23 mouse cellular contexts compared by ENCODE assay signal in the genomic region with DNA sequence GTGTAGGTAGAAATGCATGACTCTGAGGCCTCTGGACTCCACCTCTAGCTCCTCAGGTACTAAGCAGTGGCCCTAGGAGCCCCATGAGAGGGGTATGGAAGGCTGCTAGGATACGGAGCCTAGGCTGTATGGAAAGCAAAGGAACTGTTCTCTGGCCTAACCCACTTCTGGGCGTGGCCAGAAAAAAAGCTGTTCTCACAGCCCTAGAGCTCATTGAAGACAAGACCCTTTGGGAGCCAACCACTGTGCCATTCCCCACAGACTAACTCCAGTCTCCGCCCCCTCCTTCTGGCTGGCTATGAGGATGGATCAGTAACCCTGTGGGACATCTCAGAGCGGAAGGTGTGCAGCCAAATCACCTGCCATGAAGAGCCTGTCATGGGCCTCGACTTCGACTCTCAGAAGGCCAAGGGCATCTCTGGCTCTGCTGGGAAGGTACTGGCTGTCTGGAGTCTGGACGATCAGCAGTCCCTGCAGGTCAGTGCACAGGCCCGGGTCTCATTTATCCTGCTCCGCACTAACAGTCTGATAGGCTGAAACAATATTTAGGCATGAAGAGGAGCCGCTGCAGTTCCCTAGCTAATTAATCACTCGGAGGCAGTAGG. TPM values are rescaled to one million over a fixed set of nuclear protein-coding genes. Genes with fewer than 3 reads are reported as not detected.
DNase-seq lines count a peak whose midpoint lies in the region; ATAC-seq and TF ChIP-seq lines count a peak whose summit lies in the region.
"Had no signal": no experiment of that assay in that cellular context is flagged by ENCODE, and none has a peak within 500 bp of the region (broad histone marks: within the 10 kb centered on the region; RNA-seq: fewer than 3 reads in every experiment).

No protein-coding gene starts in this region.

- H3K27ac ChIP-seq in intestine, embryonic 15.5 days, result no peak overlapping the region
- no peak overlapping the region for H3K27ac ChIP-seq in intestine, postnatal 0 days (ENCODE audit: low read depth, low read length)
- no peak overlapping the region for H3K27ac ChIP-seq in midbrain, embryonic 11.5 days (ENCODE audit: low read depth, low read length)
- no peak overlapping the region for H3K27ac ChIP-seq in midbrain, embryonic 14.5 days (replicated peaks; ENCODE audit: low read depth, low read length)
- no peak overlapping the region for H3K27ac ChIP-seq in neural tube, embryonic 11.5 days (ENCODE audit: low read depth, low read length)
- H3K27ac ChIP-seq: embryonic facial prominence, embryonic 12.5 days had no signal

- TF ChIP-seq CTCF in intestine, postnatal 0 days (IDR thresholded peaks at IDR 0.05; ENCODE audit: low read depth), result no peak

- no peak overlapping the region for H3K9ac ChIP-seq in intestine, embryonic 15.5 days
- H3K9ac ChIP-seq in intestine, postnatal 0 days (ENCODE audit: low read depth, low read length), result no peak overlapping the region
- no peak overlapping the region for H3K9ac ChIP-seq in midbrain, embryonic 11.5 days (ENCODE audit: low read length)
- no peak overlapping the region for H3K9ac ChIP-seq in midbrain, embryonic 14.5 days (replicated peaks; ENCODE audit: low read length)
- no peak overlapping the region; the same call in 1 of the 2 replicates for H3K9ac ChIP-seq in neural tube, embryonic 11.5 days (ENCODE audit: low read length)
- H3K9ac ChIP-seq: embryonic facial prominence, embryonic 12.5 days had no signal

- ATAC-seq in intestine, embryonic 15.5 days, result 0 out of 2 replicates have a peak, but pooled peaks have one; percentile 33
- no peak for ATAC-seq in intestine, postnatal 0 days
- peak; percentile 16; the same call in 1 of the 2 replicates for ATAC-seq in midbrain, embryonic 11.5 days (ENCODE audit: low FRiP score)
- ATAC-seq in midbrain, embryonic 14.5 days (ENCODE audit: low FRiP score, low TSS enrichment), result no peak
- no peak for ATAC-seq in neural tube, embryonic 11.5 days (ENCODE audit: insufficient read depth, low FRiP score, low TSS enrichment)
- ATAC-seq: intestine, embryonic 16.5 days; lung, postnatal 0 days had no signal

- no peak overlapping the region for H3K4me3 ChIP-seq in intestine, embryonic 15.5 days (replicated peaks)
- H3K4me3 ChIP-seq in intestine, postnatal 0 days (ENCODE audit: low read depth, low read length), result no peak overlapping the region
- H3K4me3 ChIP-seq in midbrain, embryonic 11.5 days (ENCODE audit: low read depth, low read length), result no peak overlapping the region
- H3K4me3 ChIP-seq in midbrain, embryonic 14.5 days (replicated peaks; ENCODE audit: low read depth, low read length), result no peak overlapping the region
- no peak overlapping the region for H3K4me3 ChIP-seq in neural tube, embryonic 11.5 days (ENCODE audit: low read depth, low read length)
- H3K4me3 ChIP-seq: embryonic facial prominence, embryonic 12.5 days had no signal

- intact Hi-C loops in heart, postnatal 25 days (cut with DNase I), result no loop called here

- no peaks in the 10 kb centered on the region for H3K27me3 ChIP-seq in intestine, embryonic 15.5 days (replicated peaks)
- no peaks in the 10 kb centered on the region for H3K27me3 ChIP-seq in intestine, postnatal 0 days (replicated peaks; ENCODE audit: control insufficient read depth, insufficient read depth, low read length)
- no peaks in the 10 kb centered on the region for H3K27me3 ChIP-seq in midbrain, embryonic 11.5 days (ENCODE audit: control insufficient read depth, insufficient read depth, low read length)
- H3K27me3 ChIP-seq in midbrain, embryonic 14.5 days (ENCODE audit: control insufficient read depth, insufficient read depth, low read length), result no peaks in the 10 kb centered on the region
- no peaks in the 10 kb centered on the region for H3K27me3 ChIP-seq in neural tube, embryonic 11.5 days (ENCODE audit: control insufficient read depth, insufficient read depth, low read length)
- H3K27me3 ChIP-seq: embryonic facial prominence, embryonic 12.5 days had no signal

- H3K4me2 ChIP-seq in intestine, embryonic 15.5 days (replicated peaks), result no peak overlapping the region
- H3K4me2 ChIP-seq in intestine, postnatal 0 days (replicated peaks; ENCODE audit: low read depth), result no peak overlapping the region
- no peak overlapping the region for H3K4me2 ChIP-seq in midbrain, embryonic 11.5 days
- H3K4me2 ChIP-seq in midbrain, embryonic 14.5 days (ENCODE audit: low read length), result no peak overlapping the region
- no peak overlapping the region for H3K4me2 ChIP-seq in neural tube, embryonic 11.5 days (ENCODE audit: low read depth)
- H3K4me2 ChIP-seq: embryonic facial prominence, embryonic 12.5 days; heart, embryonic 11.5 days; liver, embryonic 11.5 days had no signal

- no peak for DNase-seq in midbrain, embryonic 11.5 days (ENCODE audit: low spot score, missing footprints)
- no peak for DNase-seq in midbrain, embryonic 14.5 days
- peak; percentile 49 for DNase-seq in embryo, embryonic 9.5 days (ENCODE audit: extremely low spot score)
- peak; percentile 53 for DNase-seq in neural tube, embryonic 11.5 days (ENCODE audit: low spot score)
- no peak for DNase-seq in heart, postnatal 25 days (ENCODE audit: low spot score)
- DNase-seq in cerebellum, adult 8-10 months, result no peak
- DNase-seq: cerebellum, postnatal 14 days; gastrocnemius, postnatal 14 days; heart, postnatal 14 days; layer of hippocampus, postnatal 36 days; left cerebral cortex, postnatal 4 days; right cerebral cortex, adult 18-20 months; spleen, adult 18-20 months; thymus, adult 18-20 months had no signal

- H3K36me3 ChIP-seq in intestine, embryonic 15.5 days, result no peaks in the 10 kb centered on the region
- no peaks in the 10 kb centered on the region for H3K36me3 ChIP-seq in intestine, postnatal 0 days (ENCODE audit: control insufficient read depth, insufficient read depth)
- H3K36me3 ChIP-seq in midbrain, embryonic 11.5 days (ENCODE audit: control insufficient read depth, insufficient read depth, low read length), result no peaks in the 10 kb centered on the region
- no peaks in the 10 kb centered on the region for H3K36me3 ChIP-seq in midbrain, embryonic 14.5 days (ENCODE audit: control insufficient read depth, insufficient read depth, low read length)
- no peaks in the 10 kb centered on the region for H3K36me3 ChIP-seq in neural tube, embryonic 11.5 days (ENCODE audit: control insufficient read depth, insufficient read depth, low read length)
- H3K36me3 ChIP-seq: embryonic facial prominence, embryonic 12.5 days had no signal

- H3K9me3 ChIP-seq in intestine, embryonic 15.5 days, result no peaks in the 10 kb centered on the region
- H3K9me3 ChIP-seq in intestine, postnatal 0 days (ENCODE audit: control insufficient read depth), result no peaks in the 10 kb centered on the region
- H3K9me3 ChIP-seq in midbrain, embryonic 11.5 days (ENCODE audit: control insufficient read depth, low read length), result no peaks in the 10 kb centered on the region
- H3K9me3 ChIP-seq in midbrain, embryonic 14.5 days (ENCODE audit: control insufficient read depth, low read length), result no peaks in the 10 kb centered on the region
- H3K9me3 ChIP-seq in neural tube, embryonic 11.5 days (ENCODE audit: control insufficient read depth, low read length), result no peaks in the 10 kb centered on the region
- H3K9me3 ChIP-seq: embryonic facial prominence, embryonic 12.5 days; G1E had no signal

- WGBS in intestine, embryonic 15.5 days, result 51% methylated on average over 11 of the region's 11 CpGs
- 60% methylated on average over 11 of the region's 11 CpGs for WGBS in intestine, postnatal 0 days
- 83% methylated on average over 11 of the region's 11 CpGs for WGBS in midbrain, embryonic 11.5 days
- 80% methylated on average over 11 of the region's 11 CpGs for WGBS in midbrain, embryonic 14.5 days
- WGBS in neural tube, embryonic 11.5 days, result 48% methylated on average over 11 of the region's 11 CpGs

- H3K4me1 ChIP-seq in intestine, embryonic 15.5 days (replicated peaks), result no peaks in the 10 kb centered on the region
- no peaks in the 10 kb centered on the region for H3K4me1 ChIP-seq in intestine, postnatal 0 days (replicated peaks; ENCODE audit: control insufficient read depth, insufficient read depth, low read length)
- peaks cover 2% of the 10 kb centered on the region; the same call in 1 of the 2 replicates for H3K4me1 ChIP-seq in midbrain, embryonic 11.5 days (ENCODE audit: control insufficient read depth, insufficient read depth, low read length)
- no peaks in the 10 kb centered on the region for H3K4me1 ChIP-seq in midbrain, embryonic 14.5 days (ENCODE audit: control insufficient read depth, insufficient read depth, low read length)
- H3K4me1 ChIP-seq in neural tube, embryonic 11.5 days (ENCODE audit: control insufficient read depth, insufficient read depth, low read length), result peaks cover 23% of the 10 kb centered on the region

RNA-seq across cellular contexts. Expression of gene Tbx1, which starts 38.3 kb away (rescaled TPM):
- polyA plus RNA-seq in intestine, embryonic 15.5 days (2015; fragmentation: Nextera tagmentation; extraction: Ambion mirVana), result 0.23 and 0.49 TPM in 2 replicates
- 0.93 and 1.0 TPM in 2 replicates for polyA plus RNA-seq in intestine, postnatal 0 days (2015; fragmentation: Nextera tagmentation; extraction: Ambion mirVana)
- 0.63 and 0.87 TPM in 2 replicates for polyA plus RNA-seq in midbrain, embryonic 11.5 days (2014; fragmentation: Nextera tagmentation; extraction: Ambion mirVana)
- polyA plus RNA-seq in midbrain, embryonic 14.5 days (2014; fragmentation: Nextera tagmentation; extraction: Ambion mirVana), result 0.27 and 0.34 TPM in 2 replicates
- polyA plus RNA-seq in neural tube, embryonic 11.5 days (2014; fragmentation: Nextera tagmentation; extraction: Ambion mirVana), result 3.8 and 5.3 TPM in 2 replicates
- total RNA-seq in heart, postnatal 25 days (2021), result under 1 TPM; 0.68 to 0.78 TPM
- total RNA-seq: megakaryocyte, adult 5-6 weeks had no signal
- polyA plus RNA-seq: G1E had no signal

RNA-seq across cellular contexts. Expression of gene Rtl10, which starts 53.5 kb away (rescaled TPM):
- polyA plus RNA-seq in intestine, embryonic 15.5 days (2015; fragmentation: Nextera tagmentation; extraction: Ambion mirVana), result 3.2 and 3.4 TPM in 2 replicates
- 1.4 and 1.8 TPM in 2 replicates for polyA plus RNA-seq in intestine, postnatal 0 days (2015; fragmentation: Nextera tagmentation; extraction: Ambion mirVana)
- polyA plus RNA-seq in midbrain, embryonic 11.5 days (2014; fragmentation: Nextera tagmentation; extraction: Ambion mirVana), result 2.0 and 2.1 TPM in 2 replicates
- 3.6 and 4.1 TPM in 2 replicates for polyA plus RNA-seq in midbrain, embryonic 14.5 days (2014; fragmentation: Nextera tagmentation; extraction: Ambion mirVana)
- 1.7 and 2.4 TPM in 2 replicates for polyA plus RNA-seq in neural tube, embryonic 11.5 days (2014; fragmentation: Nextera tagmentation; extraction: Ambion mirVana)
- 1 to 10 TPM; 3.3 to 4.6 TPM for total RNA-seq in heart, postnatal 25 days (2021)

RNA-seq across cellular contexts. Expression of gene Gnb1l, which starts 53.7 kb away (rescaled TPM):
- polyA plus RNA-seq in intestine, embryonic 15.5 days (2015; fragmentation: Nextera tagmentation; extraction: Ambion mirVana), result 13.8 and 14.0 TPM in 2 replicates
- 11.0 and 12.6 TPM in 2 replicates for polyA plus RNA-seq in intestine, postnatal 0 days (2015; fragmentation: Nextera tagmentation; extraction: Ambion mirVana)
- polyA plus RNA-seq in midbrain, embryonic 11.5 days (2014; fragmentation: Nextera tagmentation; extraction: Ambion mirVana), result 10.3 and 12.9 TPM in 2 replicates
- 14.8 and 15.9 TPM in 2 replicates for polyA plus RNA-seq in midbrain, embryonic 14.5 days (2014; fragmentation: Nextera tagmentation; extraction: Ambion mirVana)
- 11.5 and 13.3 TPM in 2 replicates for polyA plus RNA-seq in neural tube, embryonic 11.5 days (2014; fragmentation: Nextera tagmentation; extraction: Ambion mirVana)
- 1 to 10 TPM; 4.9 to 5.6 TPM for total RNA-seq in heart, postnatal 25 days (2021)

Comparison
In these comparisons a context has a peak if more than half of its experiments do, and no peak if none do; other contexts are left out.
1. ATAC-seq: peak in intestine, embryonic 15.5 days (single experiment) and midbrain, embryonic 11.5 days (single experiment); none in intestine, postnatal 0 days (single experiment), midbrain, embryonic 14.5 days (single experiment) and neural tube, embryonic 11.5 days (single experiment).
2. DNase-seq: peak in embryo, embryonic 9.5 days (single experiment) and neural tube, embryonic 11.5 days (single experiment); none in midbrain, embryonic 11.5 days (single experiment), midbrain, embryonic 14.5 days (single experiment), heart, postnatal 25 days (single experiment) and cerebellum, adult 8-10 months (single experiment).